Mouse (Mus musculus) intestine, postnatal 0 days (tissue): ENCODE data around the gene Srp68. TPM values are rescaled to one million over a fixed set of nuclear protein-coding genes. Genes with fewer than 3 reads are reported as not detected.

ENCODE experiments used
- ATAC-seq: fragments of 200-750 bp; cut with Nextera tagmentation; 2 replicates; pipeline ENCODE4 v1.8.0; 2017; ENCODE audit warnings: mild to moderate bottlenecking, moderate TSS enrichment, moderate library complexity
- H3K27ac ChIP-seq: fragments of 300-500 bp; sonication (generic); 2 replicates; pipeline ENCODE4 v1.5.1; 2014; ENCODE audit warnings: mild to moderate bottlenecking, low read depth, low read length, moderate library complexity
- H3K27me3 ChIP-seq: fragments of 300-500 bp; sonication (generic); replicated peaks from 2 replicates; pipeline ENCODE4 v1.6.1; 2014; ENCODE audit warnings: low read length, mixed read lengths; ENCODE audit not compliant: control insufficient read depth, insufficient read depth
- H3K36me3 ChIP-seq: fragments of 300-500 bp; sonication (generic); 2 replicates; pipeline ENCODE4 v1.6.1; 2014; ENCODE audit warnings: mild to moderate bottlenecking, moderate library complexity; ENCODE audit not compliant: control insufficient read depth, insufficient read depth
- H3K4me1 ChIP-seq: fragments of 300-500 bp; sonication (generic); replicated peaks from 2 replicates; pipeline ENCODE4 v1.6.1; 2014; ENCODE audit warnings: antibody characterized with exemption, low read length, mixed read lengths; ENCODE audit not compliant: control insufficient read depth, insufficient read depth
- H3K4me2 ChIP-seq: fragments of 300-500 bp; sonication (generic); replicated peaks from 2 replicates; pipeline ENCODE4 v1.6.1; 2014; ENCODE audit warnings: low read depth, mild to moderate bottlenecking, moderate library complexity
- H3K4me3 ChIP-seq: fragments of 300-500 bp; sonication (generic); 2 replicates; pipeline ENCODE4 v1.5.1; 2014; ENCODE audit warnings: low read depth, low read length
- H3K9ac ChIP-seq: fragments of 300-500 bp; sonication (generic); 2 replicates; pipeline ENCODE4 v1.6.1; 2014; ENCODE audit warnings: mild to moderate bottlenecking, low read depth, low read length
- H3K9me3 ChIP-seq: fragments of 300-500 bp; sonication (generic); 2 replicates; pipeline ENCODE4 v1.6.1; 2016; ENCODE audit warnings: mixed run types; ENCODE audit not compliant: control insufficient read depth
- CTCF ChIP-seq: sonication (generic); IDR thresholded peaks from 2 replicates; pipeline ENCODE4 v1.5.1; 2016; ENCODE audit warnings: low read depth, mild to moderate bottlenecking, control low read depth, antibody characterized with exemption, moderate library complexity
- WGBS: fragments of 180-500 bp; shearing (Covaris S2); extraction: QIAGEN DNeasy Blood & Tissue Kit; methylation state at CpG from one replicate; pipeline ENCODE4 v1.1.7; 2014; 5-methylcytosine and 5-hydroxymethylcytosine counted together
- polyA plus RNA-seq: library from polyadenylated mRNA; unstranded; fragments of >200 nt; fragmentation: Nextera tagmentation; extraction: Ambion mirVana; gene quantifications from 2 replicates; pipeline ENCODE4 v1.2.1, GENCODE M21; 2015

The Srp68 gene
- polyA plus RNA-seq, 1 experiment from 2014 or later: 45.2 TPM

GRCm38 (mm10) chr11:116213877-116214510, 60.0 kb downstream of the Srp68 start:
- no peaks in the 10 kb centered on the region for H3K27me3 ChIP-seq
- no peaks in the 10 kb centered on the region; the same call in 1 of the 2 replicates for H3K4me1 ChIP-seq
- H3K4me2 ChIP-seq: no peak overlapping the region
- H3K4me3 ChIP-seq: no peak overlapping the region
- no peak overlapping the region for H3K9ac ChIP-seq
- TF ChIP-seq CTCF: no peak
- no peaks in the 10 kb centered on the region for H3K36me3 ChIP-seq
- WGBS: 78% methylated on average over 13 of the region's 13 CpGs
- no peaks in the 10 kb centered on the region for H3K9me3 ChIP-seq
- ATAC-seq: no peak
- H3K27ac ChIP-seq: no peak overlapping the region

DNA sequence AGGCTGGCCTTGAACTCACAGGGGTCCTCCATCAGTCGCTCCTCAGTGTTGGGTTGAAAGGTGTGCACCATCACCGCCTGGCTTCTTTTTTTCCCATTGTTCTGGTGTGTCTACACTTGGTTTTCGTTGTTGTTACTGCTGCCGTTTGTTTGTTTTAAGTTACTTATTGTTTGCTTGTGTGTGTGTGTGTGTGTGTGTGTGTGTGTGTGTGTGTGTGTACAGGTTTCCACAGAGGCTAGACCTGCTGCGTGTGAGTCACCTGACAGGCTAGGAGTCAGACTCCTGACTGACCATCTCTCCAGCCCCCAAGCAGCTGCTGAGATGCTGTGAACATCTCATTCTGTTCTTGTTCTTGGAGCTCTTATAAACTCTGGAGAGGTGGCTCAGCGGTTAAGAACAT, 61.2 kb downstream of the Srp68 start:
- H3K27me3 ChIP-seq: no peaks in the 10 kb centered on the region
- TF ChIP-seq CTCF: no peak
- no peak overlapping the region for H3K4me2 ChIP-seq
- H3K9ac ChIP-seq: no peak overlapping the region
- no peaks in the 10 kb centered on the region for H3K36me3 ChIP-seq
- no peak for ATAC-seq
- no peaks in the 10 kb centered on the region for H3K9me3 ChIP-seq
- WGBS: 88% methylated on average over 6 of the region's 6 CpGs
- H3K4me1 ChIP-seq: no peaks in the 10 kb centered on the region
- H3K27ac ChIP-seq: no peak overlapping the region
- no peak overlapping the region for H3K4me3 ChIP-seq

- H3K4me2 ChIP-seq: peak overlapping the region; percentile 52
These were observed 63.3 kb downstream of the Srp68 start for GRCm38 (mm10) chr11:116210696-116211095.

GRCm38 (mm10) chr11:116209257-116209656, 64.8 kb downstream of the Srp68 start:
- ATAC-seq: no peak
- Histone ChIP-seq H3K27ac (peak overlapping the region; percentile 94; the same call in 1 of the 2 replicates), H3K27me3 (no peaks in the 10 kb centered on the region), H3K4me2 (no peak overlapping the region), H3K4me1 (no peaks in the 10 kb centered on the region), H3K9ac (no peak overlapping the region), H3K4me3 (no peak overlapping the region), H3K9me3 (no peaks in the 10 kb centered on the region), H3K36me3 (peaks cover 19% of the 10 kb centered on the region; the same call in 1 of the 2 replicates)
- 65% methylated on average over 8 of the region's 8 CpGs for WGBS
- no peak for TF ChIP-seq CTCF

More at GRCm38 (mm10) chr11:116210696-116211095, 63.3 kb downstream of the Srp68 start:
- Histone ChIP-seq H3K27ac (peak overlapping the region; percentile 94), H3K36me3 (peaks cover 16% of the 10 kb centered on the region; the same call in 1 of the 2 replicates), H3K9ac (no peak overlapping the region), H3K4me1 (no peaks in the 10 kb centered on the region), H3K9me3 (no peaks in the 10 kb centered on the region), H3K27me3 (no peaks in the 10 kb centered on the region), H3K4me3 (0 out of 2 replicates have a peak overlapping the region, but pooled peaks have one; percentile 7)
- 24% methylated on average over 5 of the region's 5 CpGs for WGBS
- peak; percentile 98 for ATAC-seq
- TF ChIP-seq CTCF: no peak

- Histone ChIP-seq H3K4me2 (no peak overlapping the region), H3K4me1 (no peaks in the 10 kb centered on the region), H3K4me3 (no peak overlapping the region), H3K9ac (no peak overlapping the region), H3K9me3 (no peaks in the 10 kb centered on the region), H3K36me3 (peaks cover 19% of the 10 kb centered on the region; the same call in 1 of the 2 replicates), H3K27ac (peak overlapping the region; percentile 94; the same call in 1 of the 2 replicates), H3K27me3 (no peaks in the 10 kb centered on the region)
- TF ChIP-seq CTCF: no peak
- WGBS: 91% methylated on average over 3 of the region's 3 CpGs
- no peak for ATAC-seq
These were observed 65.4 kb downstream of the Srp68 start for GRCm38 (mm10) chr11:116208660-116209059.

- TF ChIP-seq CTCF: no peak
- H3K9me3 ChIP-seq: no peaks in the 10 kb centered on the region
- H3K36me3 ChIP-seq: peaks cover 19% of the 10 kb centered on the region; the same call in 1 of the 2 replicates
- H3K4me1 ChIP-seq: 0 out of 2 replicates have a peak, but pooled peaks cover 5% of the 10 kb centered on the region
- H3K27ac ChIP-seq: no peak overlapping the region
- H3K4me2 ChIP-seq: no peak overlapping the region
- H3K9ac ChIP-seq: no peak overlapping the region
- ATAC-seq: no peak
- H3K27me3 ChIP-seq: no peaks in the 10 kb centered on the region
- 86% methylated on average over 4 of the region's 4 CpGs for WGBS
- no peak overlapping the region for H3K4me3 ChIP-seq
These were observed 67.3 kb downstream of the Srp68 start for GRCm38 (mm10) chr11:116206678-116207077.
